ENCODE assay signal across 8 mouse cellular contexts in the genomic region with DNA sequence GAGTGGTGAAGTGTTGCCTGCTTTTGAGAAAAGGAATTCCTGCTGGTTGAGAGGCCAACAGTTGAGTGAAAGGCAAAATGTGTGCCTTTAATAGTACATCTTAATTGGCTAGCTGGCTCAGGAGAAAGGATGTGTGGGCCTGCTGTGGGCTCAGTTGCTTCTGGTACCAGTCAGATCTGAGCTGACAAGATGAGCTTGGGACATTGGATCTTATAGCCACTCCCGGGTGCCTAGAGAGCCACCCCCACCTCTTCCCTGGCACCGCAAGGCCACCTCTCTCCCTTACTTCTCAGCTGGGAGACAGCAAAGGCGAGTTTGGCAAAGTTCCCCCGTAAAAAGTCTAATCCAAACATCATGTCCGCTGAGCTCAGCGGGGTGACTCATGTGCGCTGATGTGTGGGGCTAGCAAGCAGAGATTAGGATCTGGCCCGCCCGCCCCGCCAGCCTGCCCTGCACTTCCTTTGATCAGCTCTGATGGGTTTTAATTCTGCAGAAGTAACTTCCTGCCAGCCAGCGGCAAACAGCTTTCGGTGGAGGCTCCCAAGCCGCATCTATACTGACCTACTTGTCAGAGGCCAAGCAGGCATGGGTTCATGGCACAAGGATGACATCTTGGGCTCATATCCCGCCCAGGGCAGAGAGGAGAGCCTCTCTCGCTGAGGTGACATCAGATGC. TPM values are rescaled to one million over a fixed set of nuclear protein-coding genes. Genes with fewer than 3 reads are reported as not detected.
DNase-seq lines count a peak whose midpoint lies in the region; ATAC-seq lines count a peak whose summit lies in the region.

No protein-coding gene starts in this region.

- peak overlapping the region; percentile 58 for H3K4me2 ChIP-seq in heart, embryonic 16.5 days (ENCODE audit: low read depth, low read length)

- H3K9me3 ChIP-seq in forebrain, embryonic 10.5 days = no peaks in the 10 kb centered on the region
- H3K9me3 ChIP-seq in heart, embryonic 16.5 days (replicated peaks; ENCODE audit: control insufficient read depth, low read length) = no peaks in the 10 kb centered on the region

- peak; percentile 99 for DNase-seq in 3T3-L1 (ENCODE audit: low read depth, low spot score)
- peak; percentile 72 for DNase-seq in T-cell, adult 2 months (ENCODE audit: low spot score)
- DNase-seq in forebrain, embryonic 10.5 days (ENCODE audit: extremely low spot score, low spot score) = peak; percentile 67
- DNase-seq in kidney, postnatal 25 days = peak; percentile 60 to 74
- peak; percentile 73 for DNase-seq in lung, postnatal 25 days (ENCODE audit: low spot score)
- DNase-seq in ovary, postnatal 36 days (ENCODE audit: low spot score) = peak; percentile 55
- DNase-seq in thymus, postnatal 4 days = peak; percentile 54

- H3K4me1 ChIP-seq in forebrain, embryonic 10.5 days = peaks cover 51% of the 10 kb centered on the region
- peaks cover 24% of the 10 kb centered on the region for H3K4me1 ChIP-seq in heart, embryonic 16.5 days (ENCODE audit: control insufficient read depth, insufficient read depth, low read length)

- 6% methylated on average over 15 of the region's 15 CpGs for WGBS in forebrain, embryonic 10.5 days
- 10% methylated on average over 15 of the region's 15 CpGs for WGBS in heart, embryonic 16.5 days

- H3K36me3 ChIP-seq in forebrain, embryonic 10.5 days (replicated peaks) = no peaks in the 10 kb centered on the region
- H3K36me3 ChIP-seq in heart, embryonic 16.5 days (ENCODE audit: control insufficient read depth, insufficient read depth) = no peaks in the 10 kb centered on the region

- peak overlapping the region; percentile 53 for H3K9ac ChIP-seq in heart, embryonic 16.5 days (ENCODE audit: low read length)

- H3K4me3 ChIP-seq in forebrain, embryonic 10.5 days = peak overlapping the region; percentile 40
- H3K4me3 ChIP-seq in heart, embryonic 16.5 days (ENCODE audit: low read length) = peak overlapping the region; percentile 23; the same call in 1 of the 2 replicates

- H3K27ac ChIP-seq in forebrain, embryonic 10.5 days = peak overlapping the region; percentile 81
- peak overlapping the region; percentile 60 for H3K27ac ChIP-seq in heart, embryonic 16.5 days (ENCODE audit: low read length)

- peaks cover 28% of the 10 kb centered on the region for H3K27me3 ChIP-seq in forebrain, embryonic 10.5 days (ENCODE audit: poor library complexity, severe bottlenecking)
- no peaks in the 10 kb centered on the region for H3K27me3 ChIP-seq in heart, embryonic 16.5 days (ENCODE audit: control insufficient read depth, insufficient read depth, low read length)

- ATAC-seq in heart, embryonic 16.5 days (replicated peaks; ENCODE audit: extremely low read depth, insufficient read depth, low FRiP score) = peak; percentile 29; the same call in 1 of the 2 replicates

RNA-seq across cellular contexts. Expression of a gene that starts 38.4 kb away (rescaled TPM):
- polyA plus RNA-seq in forebrain, embryonic 10.5 days (2016; fragmentation: Nextera tagmentation; extraction: Ambion mirVana) = 40.6 and 41.6 TPM in 2 replicates
- polyA plus RNA-seq in heart, embryonic 16.5 days (2015; fragmentation: Nextera tagmentation; extraction: Ambion mirVana) = 12.4 and 12.7 TPM in 2 replicates

Comparison
In these comparisons a context has a peak if more than half of its experiments do, and no peak if none do; other contexts are left out.
1. Peak in every context shown above with its lines: DNase-seq, ATAC-seq, H3K4me3 ChIP-seq and H3K27ac ChIP-seq.